Mouse (Mus musculus) forebrain, embryonic 13.5 days (tissue): ENCODE data around the gene Ext2. TPM values are rescaled to one million over a fixed set of nuclear protein-coding genes. Genes with fewer than 3 reads are reported as not detected.

Experiments
- ATAC-seq: fragments of 200-750 bp; cut with Nextera tagmentation; 2 replicates; pipeline ENCODE4 v1.8.0; 2017
- H3K27ac ChIP-seq: fragments of 300-500 bp; sonication (generic); 2 replicates; pipeline ENCODE4 v1.5.1; 2015; ENCODE audit warnings: inconsistent platforms, mild to moderate bottlenecking, moderate library complexity
- H3K27me3 ChIP-seq: fragments of 300-500 bp; sonication (generic); 2 replicates; pipeline ENCODE4 v1.6.1; 2015; ENCODE audit warnings: mild to moderate bottlenecking, inconsistent platforms
- H3K36me3 ChIP-seq: fragments of 300-500 bp; sonication (generic); 2 replicates; pipeline ENCODE4 v1.6.1; 2015; ENCODE audit warnings: mild to moderate bottlenecking, inconsistent platforms; ENCODE audit not compliant: poor library complexity, severe bottlenecking
- H3K4me1 ChIP-seq: fragments of 300-500 bp; sonication (generic); 2 replicates; pipeline ENCODE4 v1.6.1; 2015; ENCODE audit warnings: inconsistent platforms
- H3K4me2 ChIP-seq: fragments of 300-500 bp; sonication (generic); 2 replicates; pipeline ENCODE4 v1.6.1; 2015; ENCODE audit warnings: inconsistent platforms, mild to moderate bottlenecking, moderate library complexity
- H3K4me3 ChIP-seq: fragments of 300-500 bp; sonication (generic); 2 replicates; pipeline ENCODE4 v1.5.1; 2015; ENCODE audit warnings: mild to moderate bottlenecking, inconsistent platforms
- H3K9ac ChIP-seq: fragments of 300-500 bp; sonication (generic); 2 replicates; pipeline ENCODE4 v1.6.1; 2015; ENCODE audit warnings: mild to moderate bottlenecking, inconsistent platforms
- H3K9me3 ChIP-seq: fragments of 300-500 bp; sonication (generic); replicated peaks from 2 replicates; pipeline ENCODE4 v1.6.1; 2016; ENCODE audit warnings: inconsistent platforms
- WGBS: fragments of 180-500 bp; shearing (Covaris S2); methylation state at CpG from one replicate; pipeline ENCODE4 v1.1.7; 2015; 5-methylcytosine and 5-hydroxymethylcytosine counted together
- polyA plus RNA-seq: library from polyadenylated mRNA; unstranded; fragments of >200 nt; fragmentation: Nextera tagmentation; extraction: Ambion mirVana; gene quantifications from 2 replicates; pipeline ENCODE4 v1.2.1, GENCODE M21; 2015

Gene Ext2
- polyA plus RNA-seq, 1 experiment from 2014 or later, result 50.6 TPM

DNA sequence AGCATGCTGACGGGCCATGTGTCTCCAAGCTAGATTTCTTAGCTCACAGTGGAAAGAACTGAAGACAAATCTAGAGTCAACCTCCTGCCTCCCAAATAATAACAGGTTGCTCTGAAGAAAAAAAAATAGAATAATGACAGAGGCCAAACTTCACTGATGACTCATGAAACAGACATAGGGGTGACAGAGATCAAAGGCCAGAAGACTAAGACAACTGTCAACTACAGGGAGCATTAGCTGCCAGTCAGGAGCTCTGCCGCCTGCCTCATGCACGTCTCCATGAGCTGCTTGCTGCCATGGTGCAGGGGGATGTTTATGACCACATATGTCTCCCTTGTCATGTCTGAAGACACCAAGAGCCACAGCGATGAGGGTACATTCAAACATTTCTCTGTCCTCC is 75.7 kb downstream of the Ext2 start:
- H3K27me3 ChIP-seq, result no peaks in the 10 kb centered on the region
- no peak overlapping the region for H3K27ac ChIP-seq
- no peak overlapping the region for H3K9ac ChIP-seq
- H3K4me2 ChIP-seq, result no peak overlapping the region
- ATAC-seq, result no peak
- WGBS, result 90% methylated on average over 4 of the region's 4 CpGs
- peaks cover 20% of the 10 kb centered on the region for H3K4me1 ChIP-seq
- no peaks in the 10 kb centered on the region for H3K36me3 ChIP-seq
- H3K9me3 ChIP-seq, result no peaks in the 10 kb centered on the region
- no peak overlapping the region for H3K4me3 ChIP-seq

DNA sequence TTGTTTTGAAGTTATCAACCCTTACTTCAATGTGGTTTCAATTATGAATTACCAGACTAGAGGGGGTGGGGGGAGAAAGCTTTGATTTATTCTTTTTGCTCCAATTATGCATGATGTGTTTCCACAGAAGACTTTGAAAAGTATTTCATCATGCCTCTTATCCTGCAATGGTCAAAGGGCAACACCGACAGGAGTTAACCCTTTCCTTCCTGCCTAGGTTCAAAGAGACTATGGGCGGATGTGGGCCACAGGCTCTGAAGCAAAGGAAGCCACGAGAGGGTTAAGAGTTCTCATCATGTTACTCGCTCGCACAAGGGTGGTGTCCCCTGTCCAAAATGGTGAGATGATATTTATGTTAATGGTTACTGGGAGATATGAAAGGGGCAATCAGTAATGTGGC is 76.2 kb downstream of the Ext2 start:
- Histone ChIP-seq H3K36me3 (no peaks in the 10 kb centered on the region), H3K27me3 (no peaks in the 10 kb centered on the region)
- WGBS, result 81% methylated on average over 5 of the region's 5 CpGs

DNA sequence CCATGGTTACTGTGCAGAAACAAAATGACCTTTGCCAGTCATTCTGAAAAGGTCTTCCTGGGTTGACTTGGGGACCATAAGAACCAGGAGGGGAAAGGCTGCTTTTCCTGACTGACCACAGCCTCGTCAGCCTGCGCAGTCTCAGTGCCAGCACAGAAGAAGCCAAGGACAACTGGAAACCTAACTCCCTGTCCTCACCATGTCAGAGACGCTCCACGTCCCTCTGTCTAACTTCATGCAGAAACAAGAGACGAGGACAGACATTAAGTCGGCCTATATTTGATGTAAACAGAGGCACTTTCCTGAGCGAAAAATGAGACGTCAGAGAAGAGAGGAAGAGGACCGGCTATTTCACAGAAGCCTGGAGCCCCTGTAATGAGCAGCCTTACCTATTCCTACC is 76.6 kb downstream of the Ext2 start:
- H3K9ac ChIP-seq, result no peak overlapping the region
- no peak overlapping the region for H3K4me3 ChIP-seq
- no peaks in the 10 kb centered on the region for H3K27me3 ChIP-seq
- no peak for ATAC-seq
- H3K4me2 ChIP-seq, result no peak overlapping the region
- H3K9me3 ChIP-seq, result no peaks in the 10 kb centered on the region
- H3K4me1 ChIP-seq, result peaks cover 21% of the 10 kb centered on the region
- 81% methylated on average over 9 of the region's 9 CpGs for WGBS
- H3K36me3 ChIP-seq, result no peaks in the 10 kb centered on the region
- H3K27ac ChIP-seq, result no peak overlapping the region

More for the DNA sequence above, 76.2 kb downstream of the Ext2 start:
- no peak for ATAC-seq
- no peak overlapping the region for H3K9ac ChIP-seq
- no peak overlapping the region for H3K4me3 ChIP-seq
- peaks cover 20% of the 10 kb centered on the region for H3K4me1 ChIP-seq
- H3K27ac ChIP-seq, result no peak overlapping the region
- H3K9me3 ChIP-seq, result no peaks in the 10 kb centered on the region
- H3K4me2 ChIP-seq, result no peak overlapping the region

DNA sequence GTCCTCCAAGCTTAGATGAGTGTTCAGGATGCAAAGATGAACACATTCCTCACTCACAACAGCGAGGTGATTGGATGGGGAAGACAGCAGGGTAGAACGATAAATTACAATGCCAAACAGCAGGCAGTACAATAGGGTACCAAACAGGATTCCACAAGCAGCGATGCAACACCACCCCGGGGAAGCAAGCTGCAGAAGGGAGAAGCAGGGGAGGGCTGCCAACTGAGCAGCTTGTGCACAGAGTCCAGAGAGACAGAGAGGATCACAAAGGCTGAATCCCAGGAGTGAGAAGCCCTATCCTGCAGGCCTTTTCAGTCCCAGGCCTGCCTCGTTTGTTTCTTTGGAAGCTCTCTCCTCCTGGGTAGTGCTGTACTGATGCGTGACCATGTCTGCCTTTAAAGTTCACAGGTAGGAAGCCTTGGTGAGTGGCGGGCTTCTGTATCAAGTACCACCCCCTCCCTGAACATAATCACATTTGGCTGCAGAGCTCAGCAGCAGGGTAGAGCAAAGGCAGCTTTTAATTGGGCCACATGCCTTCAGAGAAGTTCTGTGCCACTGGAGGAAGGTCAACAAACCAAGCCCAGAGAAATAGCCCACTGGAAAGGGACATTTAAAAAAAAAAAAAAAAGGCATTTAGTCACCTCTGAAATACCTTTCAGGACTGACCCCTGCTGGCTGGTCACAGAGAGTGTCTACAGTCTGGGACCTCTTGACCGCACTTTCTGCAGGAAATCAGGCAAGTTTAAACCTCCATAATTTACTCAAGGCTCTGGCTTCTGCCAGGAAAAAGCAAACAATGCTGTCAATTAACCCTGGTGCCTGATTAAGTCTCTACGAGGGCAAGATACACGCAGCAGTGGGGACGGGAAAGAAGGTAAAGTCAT is 77.8 kb downstream of the Ext2 start:
- Histone ChIP-seq H3K27ac (peak overlapping the region; percentile 78), H3K4me1 (peaks cover 30% of the 10 kb centered on the region), H3K9me3 (no peaks in the 10 kb centered on the region), H3K27me3 (no peaks in the 10 kb centered on the region), H3K4me3 (no peak overlapping the region), H3K4me2 (no peak overlapping the region), H3K36me3 (no peaks in the 10 kb centered on the region), H3K9ac (no peak overlapping the region)
- ATAC-seq, result peak; percentile 82
- 19% methylated on average over 11 of the region's 11 CpGs for WGBS

DNA sequence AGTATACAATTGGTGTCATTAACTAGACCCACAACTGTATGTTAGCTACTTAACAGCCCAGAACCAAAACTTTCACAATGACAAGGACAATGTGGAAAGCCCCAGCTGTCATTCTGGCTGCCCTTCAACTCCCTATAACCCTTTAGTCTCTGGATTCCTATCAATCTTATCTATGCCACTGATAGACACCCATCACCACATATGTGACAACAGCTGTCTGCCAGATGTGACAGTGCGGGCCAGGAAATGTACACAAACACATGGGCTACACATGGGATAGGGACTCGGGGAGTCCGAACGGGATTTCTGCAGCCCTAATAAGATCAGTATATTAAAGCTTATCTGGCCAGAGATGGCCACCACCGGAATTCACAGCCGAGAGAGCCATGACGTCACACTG is 80.7 kb downstream of the Ext2 start:
- Histone ChIP-seq H3K36me3 (peaks cover 8% of the 10 kb centered on the region; the same call in 1 of the 2 replicates), H3K27me3 (no peaks in the 10 kb centered on the region), H3K4me1 (peaks cover 30% of the 10 kb centered on the region), H3K9me3 (no peaks in the 10 kb centered on the region), H3K4me3 (no peak overlapping the region), H3K9ac (no peak overlapping the region), H3K4me2 (no peak overlapping the region), H3K27ac (no peak overlapping the region)
- no peak for ATAC-seq
- WGBS, result 84% methylated on average over 7 of the region's 7 CpGs

DNA sequence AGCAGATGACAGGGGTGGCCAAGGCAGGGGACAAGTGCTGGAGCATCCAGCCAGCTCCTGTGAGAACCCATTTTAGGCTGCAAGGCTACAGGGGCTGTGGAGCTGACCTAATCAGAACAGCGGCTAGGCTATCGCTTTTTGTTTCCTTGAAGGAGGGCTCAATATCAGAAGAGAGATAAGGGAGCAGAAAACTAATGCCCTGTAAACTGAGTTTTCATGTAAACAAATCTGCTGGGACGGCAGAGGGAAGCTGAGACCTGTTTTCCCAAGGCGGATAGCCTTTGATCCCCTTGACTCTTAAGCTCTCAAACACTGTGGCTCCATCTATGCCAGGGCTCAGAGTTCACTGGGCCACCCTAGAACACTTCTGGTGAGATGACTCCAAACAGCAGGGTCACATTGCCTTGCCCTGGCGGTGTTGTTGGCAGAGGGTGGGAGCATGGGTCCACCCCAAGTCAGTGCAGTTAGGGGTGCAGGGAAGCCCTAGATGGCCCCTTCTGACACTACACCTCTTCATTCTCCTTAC is 83.3 kb downstream of the Ext2 start:
- Histone ChIP-seq H3K4me3 (no peak overlapping the region), H3K9ac (no peak overlapping the region), H3K27me3 (no peaks in the 10 kb centered on the region), H3K36me3 (peaks cover 14% of the 10 kb centered on the region; the same call in 1 of the 2 replicates), H3K4me2 (no peak overlapping the region), H3K27ac (no peak overlapping the region), H3K9me3 (no peaks in the 10 kb centered on the region), H3K4me1 (peaks cover 14% of the 10 kb centered on the region)
- WGBS, result 84% methylated on average over 5 of the region's 5 CpGs
- ATAC-seq, result no peak

DNA sequence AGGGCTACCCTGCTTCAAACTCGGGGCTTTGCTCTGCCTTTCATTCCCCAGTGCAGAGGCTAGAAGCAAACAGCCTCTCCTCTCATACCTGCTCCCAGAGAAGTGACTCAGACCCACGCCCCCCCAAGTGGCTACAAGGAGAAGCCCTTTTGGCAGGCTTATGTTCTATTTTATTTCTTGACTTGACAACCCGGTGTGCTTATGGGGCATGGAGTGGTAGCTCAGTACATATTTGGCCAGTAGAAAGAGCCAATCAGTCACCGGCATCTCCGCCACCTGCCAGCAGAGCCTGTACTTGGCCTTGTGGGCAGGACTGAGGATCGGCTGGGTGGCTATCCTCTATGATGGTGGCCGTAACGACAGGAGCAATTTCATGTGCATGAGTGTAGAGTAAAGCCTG is 85.2 kb downstream of the Ext2 start:
- no peak for ATAC-seq
- Histone ChIP-seq H3K27me3 (no peaks in the 10 kb centered on the region), H3K4me1 (peaks cover 10% of the 10 kb centered on the region; the same call in 1 of the 2 replicates), H3K9ac (no peak overlapping the region), H3K36me3 (peaks cover 19% of the 10 kb centered on the region; the same call in 1 of the 2 replicates), H3K4me2 (no peak overlapping the region), H3K4me3 (no peak overlapping the region), H3K27ac (no peak overlapping the region), H3K9me3 (no peaks in the 10 kb centered on the region)
- 93% methylated on average over 8 of the region's 8 CpGs for WGBS

DNA sequence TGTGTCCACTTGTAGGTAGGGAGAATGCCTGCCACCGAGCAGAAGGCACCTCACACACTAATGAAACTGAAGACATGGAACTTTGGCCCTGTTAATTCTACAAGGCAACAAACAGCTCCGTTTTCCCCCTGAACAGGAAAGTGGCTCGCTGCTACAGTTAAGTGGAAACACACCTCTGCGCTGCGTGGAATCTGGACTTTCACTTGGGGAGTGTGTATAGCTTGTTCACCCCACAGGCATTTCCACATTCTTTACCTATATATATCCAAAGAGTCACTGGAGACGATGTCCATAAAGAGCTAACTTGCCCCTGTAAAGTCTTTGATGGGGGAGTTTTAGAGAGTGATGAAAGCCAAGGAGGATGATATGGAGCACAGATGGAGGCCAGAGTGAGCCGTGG is 89.7 kb downstream of the Ext2 start:
- Histone ChIP-seq H3K9ac (no peak overlapping the region), H3K4me2 (no peak overlapping the region), H3K9me3 (no peaks in the 10 kb centered on the region), H3K27me3 (no peaks in the 10 kb centered on the region), H3K27ac (no peak overlapping the region), H3K4me3 (no peak overlapping the region), H3K4me1 (no peaks in the 10 kb centered on the region), H3K36me3 (peaks cover 24% of the 10 kb centered on the region)
- 89% methylated on average over 7 of the region's 7 CpGs for WGBS
- ATAC-seq, result no peak

DNA sequence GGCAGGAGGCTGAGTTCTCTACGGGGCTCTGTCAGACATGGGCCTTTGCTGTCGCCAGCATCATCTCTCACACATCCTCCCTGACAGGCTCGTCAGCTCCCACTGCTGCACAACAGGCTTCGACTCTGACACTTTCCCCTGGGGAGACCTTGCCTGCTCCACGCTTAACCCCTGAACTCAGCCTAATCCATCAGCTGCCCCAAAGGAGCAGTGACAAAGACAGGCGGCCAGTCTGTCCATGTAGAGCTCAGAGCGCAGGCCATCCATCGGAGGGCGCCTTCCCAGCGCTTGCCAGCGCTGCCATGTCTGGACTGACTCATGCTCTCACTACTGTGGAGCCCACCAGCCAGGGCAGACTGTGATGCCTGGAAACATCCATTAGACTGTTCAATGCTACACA is 92.8 kb downstream of the Ext2 start:
- Histone ChIP-seq H3K9ac (no peak overlapping the region), H3K27ac (no peak overlapping the region), H3K36me3 (peaks cover 28% of the 10 kb centered on the region), H3K9me3 (0 out of 2 replicates have a peak, but pooled peaks cover 4% of the 10 kb centered on the region), H3K27me3 (no peaks in the 10 kb centered on the region), H3K4me1 (no peaks in the 10 kb centered on the region), H3K4me3 (no peak overlapping the region), H3K4me2 (no peak overlapping the region)
- ATAC-seq, result no peak
- 84% methylated on average over 11 of the region's 11 CpGs for WGBS

DNA sequence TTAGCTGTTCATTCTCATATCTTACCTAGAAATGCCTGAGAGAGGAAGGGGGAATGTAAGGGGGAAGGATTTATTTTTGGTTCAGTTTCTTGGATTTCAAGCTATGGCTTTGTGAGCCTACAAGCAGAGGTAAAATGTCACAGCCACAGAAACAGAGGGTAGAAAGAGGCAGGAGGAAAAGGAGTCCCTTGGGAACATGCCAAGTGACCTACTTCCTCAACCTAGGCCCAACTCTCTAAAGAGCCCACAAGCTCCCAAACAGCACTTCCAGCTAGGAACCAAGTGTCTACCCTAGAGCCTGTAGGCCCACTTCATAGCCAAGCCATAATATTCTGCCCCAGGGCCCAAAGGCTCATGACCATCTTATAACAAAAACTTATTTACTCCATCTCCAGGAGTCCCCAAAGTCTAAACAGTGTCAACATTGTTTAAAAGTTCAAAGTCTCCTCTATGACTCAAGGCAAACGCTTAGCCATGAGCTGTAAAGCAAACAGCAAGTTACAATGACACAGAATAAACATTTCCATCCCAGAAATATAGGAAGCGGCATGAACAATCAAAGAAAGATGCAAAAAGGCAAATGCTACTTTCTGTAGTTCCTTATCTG is 99.1 kb downstream of the Ext2 start:
- WGBS, result 97% methylated on average over 2 of the region's 2 CpGs

DNA sequence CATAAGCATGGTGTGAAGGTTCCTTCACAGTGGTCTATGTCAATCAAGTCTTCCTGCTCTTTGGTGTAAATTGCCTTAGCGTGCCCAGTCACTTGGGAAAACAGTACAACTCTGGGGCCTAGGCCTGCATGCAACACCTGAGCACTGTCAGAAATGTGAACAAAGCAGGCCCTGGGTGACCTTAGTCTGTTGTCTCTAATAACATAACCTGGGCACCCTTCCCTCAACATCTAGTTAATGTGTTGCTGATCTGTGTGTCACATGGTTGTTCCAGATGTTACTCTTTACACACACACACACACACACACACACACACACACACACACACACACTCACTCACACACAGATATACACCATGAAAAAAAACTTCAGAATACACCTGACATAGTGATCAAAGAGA is 101.4 kb downstream of the Ext2 start:
- 95% methylated on average over 1 of the region's 1 CpGs for WGBS
- Histone ChIP-seq H3K4me1 (no peaks in the 10 kb centered on the region), H3K4me2 (no peak overlapping the region), H3K4me3 (no peak overlapping the region), H3K36me3 (peaks cover 6% of the 10 kb centered on the region; the same call in 1 of the 2 replicates), H3K9me3 (0 out of 2 replicates have a peak, but pooled peaks cover 4% of the 10 kb centered on the region), H3K9ac (no peak overlapping the region), H3K27me3 (no peaks in the 10 kb centered on the region), H3K27ac (no peak overlapping the region)
- ATAC-seq, result no peak

More for the DNA sequence above, 99.1 kb downstream of the Ext2 start:
- Histone ChIP-seq H3K4me3 (no peak overlapping the region), H3K36me3 (peaks cover 13% of the 10 kb centered on the region; the same call in 1 of the 2 replicates), H3K27me3 (no peaks in the 10 kb centered on the region), H3K9me3 (0 out of 2 replicates have a peak, but pooled peaks cover 4% of the 10 kb centered on the region), H3K4me2 (no peak overlapping the region), H3K27ac (no peak overlapping the region), H3K4me1 (no peaks in the 10 kb centered on the region), H3K9ac (no peak overlapping the region)
- ATAC-seq, result no peak
